21 mouse cellular contexts compared by ENCODE assay signal in the genomic region with DNA sequence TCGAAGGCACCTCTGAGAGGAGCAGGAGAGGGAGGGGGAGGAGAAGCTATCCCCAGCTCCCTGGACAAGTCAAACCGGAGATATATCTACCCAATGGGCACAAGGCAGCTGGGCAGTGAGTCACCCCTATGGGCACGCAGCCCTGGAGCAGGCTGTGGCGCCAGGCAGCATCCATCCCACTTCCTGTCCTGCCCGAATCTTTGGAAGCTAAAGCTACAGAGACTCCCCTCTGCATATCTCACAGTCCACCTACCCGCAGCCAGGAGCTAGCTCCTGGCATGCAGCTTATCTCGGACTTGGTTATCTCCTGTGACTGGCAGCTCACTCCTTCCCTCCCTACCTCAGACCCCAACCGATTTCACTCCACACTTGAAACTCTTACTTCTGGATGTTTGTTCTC. TPM values are rescaled to one million over a fixed set of nuclear protein-coding genes. Genes with fewer than 3 reads are reported as not detected.
DNase-seq lines count a peak whose midpoint lies in the region; ATAC-seq lines count a peak whose summit lies in the region.
"Had no signal": no experiment of that assay in that cellular context is flagged by ENCODE, and none has a peak within 500 bp of the region (broad histone marks: within the 10 kb centered on the region; RNA-seq: fewer than 3 reads in every experiment).

No protein-coding gene starts in this region.

- no peaks in the 10 kb centered on the region for H3K27me3 ChIP-seq in heart, embryonic 14.5 days (ENCODE audit: control insufficient read depth, insufficient read depth, low read length)
- peaks cover 18% of the 10 kb centered on the region; the same call in 1 of the 2 replicates for H3K27me3 ChIP-seq in hindbrain, embryonic 13.5 days
- H3K27me3 ChIP-seq: embryonic facial prominence, embryonic 13.5 days; limb, embryonic 13.5 days had no signal

- no peak overlapping the region for H3K27ac ChIP-seq in heart, embryonic 14.5 days (replicated peaks in 1 of 2; ENCODE audit: control insufficient read depth in 1 of 2, insufficient read depth in 1 of 2, low read depth in 2 of 2, low read length in 2 of 2)
- no peak overlapping the region for H3K27ac ChIP-seq in hindbrain, embryonic 13.5 days
- H3K27ac ChIP-seq: embryonic facial prominence, embryonic 13.5 days; forebrain, embryonic 10.5 days; hindbrain, embryonic 10.5 days; limb, embryonic 13.5 days; midbrain, embryonic 13.5 days had no signal

- H3K36me3 ChIP-seq in heart, embryonic 14.5 days (ENCODE audit: control insufficient read depth, insufficient read depth, low read length), result no peaks in the 10 kb centered on the region
- no peaks in the 10 kb centered on the region for H3K36me3 ChIP-seq in hindbrain, embryonic 13.5 days
- H3K36me3 ChIP-seq: embryonic facial prominence, embryonic 13.5 days; forebrain, embryonic 10.5 days; hindbrain, embryonic 10.5 days; limb, embryonic 13.5 days; midbrain, embryonic 13.5 days had no signal

- H3K9me3 ChIP-seq in heart, embryonic 14.5 days (ENCODE audit: control insufficient read depth, low read length), result no peaks in the 10 kb centered on the region
- no peaks in the 10 kb centered on the region for H3K9me3 ChIP-seq in hindbrain, embryonic 13.5 days
- H3K9me3 ChIP-seq: embryonic facial prominence, embryonic 13.5 days; forebrain, embryonic 10.5 days; hindbrain, embryonic 10.5 days; limb, embryonic 13.5 days; midbrain, embryonic 13.5 days had no signal

- intact Hi-C loops in heart, postnatal 36 days (cut with DNase I), result no loop called here
- intact Hi-C loops in heart, postnatal 14 days (cut with DNase I), result no loop called here

- H3K4me1 ChIP-seq in heart, embryonic 14.5 days (ENCODE audit: control insufficient read depth in 2 of 2, insufficient read depth in 2 of 2, low read length in 2 of 2), result peaks cover 37 to 38% of the 10 kb centered on the region in 2 experiments
- peaks cover 20% of the 10 kb centered on the region for H3K4me1 ChIP-seq in hindbrain, embryonic 13.5 days (replicated peaks)

- 18% methylated on average over 8 of the region's 8 CpGs for WGBS in heart, embryonic 14.5 days
- WGBS in hindbrain, embryonic 13.5 days, result 83% methylated on average over 8 of the region's 8 CpGs

- ATAC-seq in heart, embryonic 14.5 days (ENCODE audit: insufficient number of reproducible peaks, insufficient read depth, low FRiP score, low read depth), result 0 out of 2 replicates have a peak, but pooled peaks have one; percentile 13
- no peak for ATAC-seq in hindbrain, embryonic 13.5 days (ENCODE audit: low FRiP score)
- ATAC-seq: inflammation-experienced regulatory T-cells, adult 6 months; liver, postnatal 0 days; midbrain, embryonic 13.5 days had no signal

- no peak overlapping the region for H3K4me2 ChIP-seq in heart, embryonic 14.5 days (ENCODE audit: low read length)
- no peak overlapping the region for H3K4me2 ChIP-seq in hindbrain, embryonic 13.5 days
- H3K4me2 ChIP-seq: embryonic facial prominence, embryonic 13.5 days; limb, embryonic 13.5 days; midbrain, embryonic 13.5 days had no signal

- H3K4me3 ChIP-seq in heart, embryonic 14.5 days (ENCODE audit: control insufficient read depth in 1 of 2, insufficient read depth in 1 of 2, low read depth in 1 of 2, low read length in 2 of 2), result no peak overlapping the region
- no peak overlapping the region for H3K4me3 ChIP-seq in hindbrain, embryonic 13.5 days
- H3K4me3 ChIP-seq: embryonic facial prominence, embryonic 13.5 days; forebrain, embryonic 10.5 days; hindbrain, embryonic 10.5 days; limb, embryonic 13.5 days; midbrain, embryonic 13.5 days had no signal

- no peak for DNase-seq in heart, postnatal 36 days
- DNase-seq in 3T3-L1 (ENCODE audit: low read depth, low spot score), result peak; percentile 69
- DNase-seq in MN1 (ENCODE audit: low spot score), result peak; percentile 60
- peak; percentile 7 to 24 for DNase-seq in heart, postnatal 14 days
- DNase-seq in cerebellum, postnatal 4 days (ENCODE audit: low spot score in 2 of 2), result no peak
- DNase-seq: gastrocnemius, postnatal 25 days; kidney, adult 9 months; liver, postnatal 0 days; lung, postnatal 4 days; right cerebral cortex, postnatal 25 days had no signal

- no peak overlapping the region for H3K9ac ChIP-seq in heart, embryonic 14.5 days (ENCODE audit: low read length)
- H3K9ac ChIP-seq in hindbrain, embryonic 13.5 days, result no peak overlapping the region
- H3K9ac ChIP-seq: embryonic facial prominence, embryonic 13.5 days; limb, embryonic 13.5 days; liver, postnatal 0 days; midbrain, embryonic 13.5 days had no signal

RNA-seq across cellular contexts. Expression of gene Padi3, which starts 1.3 kb away (rescaled TPM):
- polyA plus RNA-seq in heart, embryonic 14.5 days (2014; fragmentation: Nextera tagmentation; extraction: Ambion mirVana), result not detected in 2 replicates
- under 1 TPM; 0.14 to 0.19 TPM for total RNA-seq in heart, postnatal 36 days (2021)
- total RNA-seq in heart, postnatal 14 days (2021), result under 1 TPM; 0.07 to 0.17 TPM
- not detected in 2 replicates for polyA plus RNA-seq in hindbrain, embryonic 13.5 days (2015; fragmentation: Nextera tagmentation; extraction: Ambion mirVana)
- total RNA-seq: adrenal gland, adult 18-20 months; left cerebral cortex, adult 8-10 months had no signal
- polyA plus RNA-seq: inflammation-experienced regulatory T-cells, adult 6 months had no signal

RNA-seq across cellular contexts. Expression of gene Padi4, which starts 35.1 kb away (rescaled TPM):
- 1.9 and 2.1 TPM in 2 replicates for polyA plus RNA-seq in heart, embryonic 14.5 days (2014; fragmentation: Nextera tagmentation; extraction: Ambion mirVana)
- under 1 TPM; 0.60 to 0.86 TPM for total RNA-seq in heart, postnatal 36 days (2021)
- under 1 TPM; 0.74 to 0.78 TPM for total RNA-seq in heart, postnatal 14 days (2021)
- polyA plus RNA-seq in hindbrain, embryonic 13.5 days (2015; fragmentation: Nextera tagmentation; extraction: Ambion mirVana), result 0.09 and 0.13 TPM in 2 replicates
- polyA plus RNA-seq: embryonic facial prominence, embryonic 13.5 days had no signal

RNA-seq across cellular contexts. Expression of gene Padi1, which starts 36.5 kb away (rescaled TPM):
- 0.09 TPM in 1 of 2 replicates, not detected in the other for polyA plus RNA-seq in heart, embryonic 14.5 days (2014; fragmentation: Nextera tagmentation; extraction: Ambion mirVana)
- not detected for total RNA-seq in heart, postnatal 36 days (2021)
- not detected for total RNA-seq in heart, postnatal 14 days (2021)
- not detected in 2 replicates for polyA plus RNA-seq in hindbrain, embryonic 13.5 days (2015; fragmentation: Nextera tagmentation; extraction: Ambion mirVana)
- total RNA-seq: adrenal gland, adult 18-20 months; common myeloid progenitor, adult 5-6 weeks had no signal
- polyA plus RNA-seq: midbrain, embryonic 13.5 days had no signal

Comparison
In these comparisons a context has a peak if more than half of its experiments do, and no peak if none do; other contexts are left out.
1. DNase-seq: peak in 3T3-L1 (single experiment), MN1 (single experiment) and heart, postnatal 14 days (2 of 2); none in heart, postnatal 36 days (0 of 2) and cerebellum, postnatal 4 days (0 of 2).